Mouse (Mus musculus) kidney, postnatal 10 days (tissue): ENCODE data around the gene Rsrp1.
A peak's percentile ranks its signal among the peaks of the same experiment; 100 is the strongest.
"Not testable (repeated sequence)": the region's sequence is repeated elsewhere in the genome, so short reads cannot be mapped to it uniquely, and the experiment has no call there.

Experiments
- DNase-seq: peaks from one replicate; pipeline ENCODE4 v3.0.0; 2021; ENCODE audit warnings: mixed read lengths

Gene Rsrp1

DNA sequence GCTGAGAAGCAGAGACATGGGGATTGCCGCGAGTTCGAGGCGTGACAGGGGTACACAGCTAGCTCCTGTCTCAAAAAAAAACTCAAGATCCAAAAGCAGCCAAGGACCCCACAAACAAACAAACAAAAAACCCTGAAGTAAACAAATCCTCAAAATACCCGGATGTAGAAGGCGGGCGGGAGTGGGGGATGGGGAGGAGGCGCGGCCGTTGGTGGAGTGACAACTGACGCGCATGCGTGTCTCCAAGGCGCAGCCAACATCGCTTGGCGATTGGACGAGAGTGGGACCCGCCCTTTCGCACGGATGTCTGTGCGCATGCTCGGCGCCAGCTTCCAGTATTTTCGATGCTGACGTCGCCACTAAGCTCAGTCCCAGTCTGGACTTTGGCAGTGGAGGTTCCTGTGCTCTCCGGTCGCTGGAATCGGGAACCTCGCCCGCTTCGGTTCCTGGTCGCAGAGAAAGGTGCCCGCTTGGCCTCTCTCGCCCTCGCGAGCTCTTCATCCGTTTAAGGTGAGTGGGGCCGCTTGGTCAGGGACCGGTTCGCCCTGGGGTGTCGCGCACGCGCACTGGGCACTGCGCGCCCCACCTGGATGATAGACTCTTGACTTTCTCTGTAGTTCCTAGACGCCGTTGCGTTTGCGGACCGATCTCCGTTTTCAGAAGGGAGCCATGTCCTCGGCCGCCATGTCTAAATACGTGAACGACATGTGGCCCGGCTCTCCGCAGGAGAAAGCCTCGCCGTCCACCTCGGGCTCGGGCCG is at the start of gene Rsrp1:
Gene Rsrp1 (plus strand): TSS at position 335 of the 761 bp plus-strand sequence.
- DNase-seq = peak; percentile 99

- DNase-seq = no peak
Measured at GRCm38 (mm10) chr4:134876171-134876570, 47.2 kb upstream of the Rsrp1 start.

DNA sequence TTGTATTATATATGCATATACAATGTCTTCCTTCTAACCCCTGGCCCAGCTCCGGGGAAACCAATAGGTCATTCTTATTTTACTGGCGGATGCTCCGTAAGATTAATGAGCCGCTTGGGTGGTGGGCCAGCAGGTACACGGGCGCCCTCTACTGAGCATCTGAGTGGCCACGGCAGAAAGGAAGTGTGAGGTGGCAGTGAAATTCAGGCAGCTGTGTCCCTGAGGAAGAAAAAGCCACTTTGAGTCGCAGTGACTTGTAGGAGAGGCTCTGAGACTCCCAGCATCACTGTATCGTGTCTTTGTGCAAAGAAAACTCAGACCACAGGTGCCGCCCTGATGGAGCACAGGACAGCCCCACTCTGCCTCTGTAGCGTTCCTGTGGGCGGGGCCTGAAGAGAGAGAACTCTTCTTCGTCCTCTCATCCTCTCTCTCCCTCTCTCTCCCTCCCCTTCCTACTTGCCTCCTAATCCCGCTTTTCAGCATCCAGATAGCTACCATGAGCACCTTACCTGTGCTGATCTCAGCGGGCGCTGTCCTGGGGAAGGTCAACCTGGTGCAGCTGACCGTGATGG is 43.9 kb upstream of the Rsrp1 start:
- DNase-seq = peak; percentile 91

DNA sequence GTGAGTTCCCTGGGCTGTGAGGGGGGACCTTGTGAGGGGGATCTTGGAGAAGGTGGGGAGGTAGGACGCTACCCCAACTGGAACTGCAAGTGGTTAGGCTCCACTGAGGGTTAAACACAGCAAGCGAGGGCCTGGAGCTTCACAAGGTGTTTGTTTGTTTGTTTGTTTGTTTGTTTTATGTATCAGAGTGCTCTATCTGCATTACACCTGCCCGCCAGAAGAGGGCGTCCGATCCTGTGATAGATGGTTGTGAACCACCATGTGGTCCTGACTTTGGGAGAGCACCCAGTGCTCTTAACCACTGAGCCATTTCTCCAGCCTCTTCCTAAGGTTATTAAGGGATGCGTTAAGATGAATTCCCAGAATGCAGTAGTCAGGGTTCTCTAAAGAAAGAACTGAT is 43.4 kb upstream of the Rsrp1 start:
- peak; percentile 51 for DNase-seq

DNA sequence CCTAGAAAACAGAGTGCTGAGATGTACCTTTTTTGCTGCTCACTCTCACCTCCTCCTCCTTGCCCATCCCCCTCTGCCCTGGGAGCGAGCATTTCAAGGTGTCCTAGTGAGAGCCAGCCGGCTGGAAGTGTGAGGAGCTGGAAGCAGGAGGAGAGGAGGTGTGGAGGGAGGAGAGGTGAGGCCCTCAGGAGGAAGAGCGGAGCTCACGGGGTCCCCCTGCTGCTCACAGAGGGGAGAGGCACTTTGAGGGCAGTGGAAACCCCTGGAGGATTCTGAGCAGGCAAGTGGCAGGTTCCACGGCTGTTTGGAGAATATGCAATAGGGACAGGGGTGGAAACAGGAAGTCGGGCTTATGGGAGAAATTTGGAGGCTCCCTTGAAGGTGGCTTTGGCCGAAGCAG is 40.1 kb upstream of the Rsrp1 start:
- DNase-seq = peak; percentile 50

- no peak for DNase-seq
Measured at GRCm38 (mm10) chr4:134883808-134884207, 39.6 kb upstream of the Rsrp1 start.

DNA sequence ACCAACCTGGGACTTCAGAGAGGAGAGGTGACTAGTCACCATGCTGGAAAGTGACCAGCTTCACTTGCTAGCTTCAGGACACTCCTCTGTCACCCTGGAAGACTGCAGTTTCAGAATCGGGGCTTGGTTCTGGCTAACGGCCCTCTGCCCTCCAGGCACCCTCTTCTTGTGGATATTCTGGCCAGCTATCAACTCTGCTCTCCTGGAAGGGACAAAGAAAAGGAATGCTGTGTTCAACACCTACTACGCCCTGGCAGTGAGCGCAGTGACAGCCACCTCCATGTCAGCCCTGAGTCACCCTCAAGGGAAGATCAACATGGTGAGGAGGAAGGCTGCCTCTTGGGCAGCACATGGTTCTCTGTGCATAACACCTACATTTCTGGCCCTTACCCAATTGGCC is 39.0 kb upstream of the Rsrp1 start:
- no peak for DNase-seq

- peak; percentile 77 for DNase-seq
Measured at GRCm38 (mm10) chr4:134892096-134892495, 31.3 kb upstream of the Rsrp1 start.

DNA sequence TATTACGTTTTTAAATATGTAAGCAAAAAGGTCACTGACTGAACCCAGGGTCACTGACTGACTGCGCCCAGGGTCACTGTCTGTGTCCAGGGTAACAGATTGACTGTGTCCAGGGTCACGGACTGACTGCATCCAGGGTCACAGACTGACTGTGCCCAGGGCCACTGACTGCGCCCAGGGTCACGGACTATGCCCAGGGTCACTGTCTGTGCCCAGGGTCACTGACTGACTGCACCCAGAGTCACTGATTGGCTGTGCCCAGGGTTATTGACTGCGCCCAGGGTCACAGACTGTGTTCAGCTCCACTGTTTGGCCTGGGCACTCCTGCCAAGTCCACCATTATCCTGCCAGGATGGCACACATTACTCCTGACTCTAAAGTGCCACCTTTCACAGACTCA is 26.1 kb upstream of the Rsrp1 start:
- DNase-seq = no peak

DNA sequence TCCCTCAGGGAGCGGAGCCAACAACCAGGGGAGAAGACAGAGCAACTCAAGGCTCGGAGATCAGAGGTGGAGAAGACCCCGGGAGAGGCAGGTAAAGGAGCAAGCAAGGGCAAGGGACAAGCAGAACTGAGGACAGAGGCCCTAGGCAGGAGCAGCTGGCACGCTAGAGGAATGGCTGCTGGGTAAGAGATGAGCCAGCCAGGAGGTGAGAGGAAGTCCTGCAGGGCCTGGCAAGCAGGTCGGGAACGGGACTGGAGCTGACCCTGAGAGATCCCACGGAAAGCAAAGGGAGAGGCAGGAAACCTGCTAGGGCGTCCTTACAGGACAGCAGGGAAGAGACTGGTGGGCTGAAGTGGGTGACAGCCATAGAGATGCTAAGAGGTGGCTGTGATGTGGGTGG is 22.3 kb upstream of the Rsrp1 start:
- no peak for DNase-seq

- DNase-seq = no peak
Measured at GRCm38 (mm10) chr4:134903046-134903445, 20.3 kb upstream of the Rsrp1 start.

- DNase-seq = not testable (repeated sequence)
Measured at GRCm38 (mm10) chr4:134911406-134911805, 12.0 kb upstream of the Rsrp1 start.

GRCm38 (mm10) chr4:134913413-134913812 is 10.0 kb upstream of the Rsrp1 start:
- DNase-seq = peak; percentile 85

GRCm38 (mm10) chr4:134914122-134914863 is 9.1 kb upstream of the Rsrp1 start:
- no peak for DNase-seq

DNA sequence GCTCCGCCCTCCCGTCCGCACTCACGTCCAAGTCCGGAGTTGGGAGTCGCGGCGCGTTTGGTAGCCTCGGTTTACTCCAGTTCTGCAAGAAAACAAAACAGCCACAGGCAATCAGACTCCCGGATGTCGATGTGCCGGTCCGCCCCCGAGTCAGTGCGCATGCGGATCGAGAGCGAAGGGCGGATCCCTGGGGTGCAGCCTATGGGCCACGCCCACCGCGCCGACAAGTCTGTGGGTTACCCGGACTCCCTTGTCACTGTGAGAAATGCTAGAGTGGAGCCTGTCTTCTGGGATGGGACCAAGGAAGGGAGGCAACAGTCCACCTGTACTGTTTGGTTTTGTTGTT is 8.6 kb upstream of the Rsrp1 start, which contains the start of gene Tmem50a:
Gene Tmem50a (minus strand): TSS at position 161 of the 346 bp plus-strand sequence.
- peak; percentile 97 for DNase-seq

DNA sequence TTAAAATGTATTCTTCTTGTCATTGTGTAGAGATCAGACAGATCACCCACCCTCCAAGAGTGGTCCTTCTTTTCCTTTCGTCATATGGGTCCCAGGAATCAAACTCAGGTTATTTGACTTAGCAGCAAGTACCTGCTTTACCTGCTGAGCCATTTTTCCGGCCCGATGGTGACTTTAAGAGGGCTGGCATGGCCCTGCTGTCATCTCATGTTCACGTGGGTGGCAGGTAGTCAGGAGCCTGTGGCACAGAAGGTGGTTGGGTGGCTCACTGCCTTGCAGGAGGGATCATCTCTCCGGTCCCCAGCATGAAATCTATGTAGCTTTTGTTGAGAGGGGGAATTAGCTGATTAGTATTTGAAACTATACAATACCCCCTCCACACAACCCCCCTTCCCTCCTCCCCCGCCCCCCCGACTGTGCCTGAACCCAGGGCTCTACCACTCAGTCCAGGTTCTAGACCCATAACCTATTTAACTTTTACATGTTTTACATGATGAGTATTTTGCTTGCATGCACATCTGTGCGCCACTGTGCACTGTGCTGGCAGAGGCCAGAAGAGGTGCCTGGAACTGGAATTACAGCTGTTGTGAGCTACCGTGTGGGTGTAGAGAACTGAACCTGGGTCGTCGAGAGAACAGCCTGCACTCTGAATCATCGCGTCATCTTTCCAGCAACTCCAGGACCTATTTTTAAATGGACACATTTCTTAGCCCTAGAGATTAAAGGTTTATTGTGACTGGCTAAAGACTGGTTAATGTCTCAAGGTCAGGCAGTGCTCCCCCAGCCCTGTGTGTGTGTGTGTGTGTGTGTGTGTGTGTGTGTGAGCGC is 8.0 kb upstream of the Rsrp1 start:
- DNase-seq = no peak

DNA sequence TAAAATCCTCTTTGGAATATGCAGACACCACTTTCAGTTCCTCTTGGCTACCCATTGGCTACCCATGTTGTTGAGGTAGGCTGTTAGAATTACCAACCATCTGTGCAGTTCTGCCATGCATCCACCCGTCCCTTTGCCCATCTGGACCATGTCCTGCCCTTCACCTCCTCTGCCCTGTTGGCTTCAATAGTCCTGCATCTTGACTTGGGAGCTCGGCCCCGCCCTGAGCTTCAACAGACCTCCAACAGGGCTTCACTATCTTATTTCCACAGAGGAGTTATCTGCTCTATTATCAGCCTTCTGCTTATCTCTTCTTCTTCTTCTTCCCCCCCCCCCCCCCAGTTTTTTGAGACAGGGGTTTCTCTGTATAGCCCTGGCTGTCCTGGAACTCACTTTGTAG is 6.2 kb upstream of the Rsrp1 start:
- DNase-seq = no peak

- DNase-seq = peak; percentile 75
Measured at GRCm38 (mm10) chr4:134918381-134918780, 5.0 kb upstream of the Rsrp1 start.

DNA sequence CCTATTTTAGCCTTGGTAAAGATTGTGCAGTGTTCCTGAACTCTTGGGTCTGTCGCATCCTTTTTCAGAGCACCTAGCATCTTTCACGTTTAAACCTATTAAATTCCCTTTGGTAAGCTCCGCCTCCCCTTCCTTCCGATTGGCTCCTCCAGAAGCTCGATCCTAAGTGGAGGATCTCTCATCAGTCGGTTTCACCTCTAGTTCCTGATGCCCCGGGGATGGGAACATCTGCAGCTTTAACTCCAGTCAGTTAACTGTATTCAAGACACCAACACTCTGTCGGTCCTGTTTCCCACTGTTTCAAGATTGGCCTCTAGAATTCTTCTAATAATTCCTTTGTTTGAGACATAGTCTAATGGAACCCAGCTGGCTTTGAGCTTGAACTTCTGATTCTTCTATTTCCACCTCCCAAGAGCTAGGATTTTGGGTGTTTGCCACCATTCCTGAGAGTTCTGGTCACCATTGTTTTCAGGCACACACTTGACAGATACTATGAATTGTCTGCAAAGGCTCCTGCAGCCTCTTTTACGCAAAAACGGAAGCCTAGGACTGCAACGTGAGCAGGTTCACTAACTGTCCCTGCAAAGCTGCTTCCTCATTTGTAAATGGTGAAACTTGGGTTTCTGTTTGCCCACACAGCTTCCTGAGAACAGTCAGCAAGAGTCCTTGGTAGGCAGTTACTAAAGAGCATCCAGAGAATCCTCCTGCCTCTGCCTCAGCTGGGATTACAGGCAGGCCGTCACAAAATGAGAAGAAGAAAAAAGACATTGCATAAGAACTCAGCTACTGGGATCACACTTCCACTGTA is 3.5 kb upstream of the Rsrp1 start:
- DNase-seq = no peak

- no peak for DNase-seq
Measured at GRCm38 (mm10) chr4:134920631-134921030, 2.8 kb upstream of the Rsrp1 start.

GRCm38 (mm10) chr4:134921703-134922102 is 1.7 kb upstream of the Rsrp1 start:
- no peak for DNase-seq
